Mouse (Mus musculus): ENCODE measurements around the gene Alox12b. TPM values are rescaled to one million over a fixed set of nuclear protein-coding genes. Genes with fewer than 3 reads are reported as not detected.

Alox12b gene
- total and polyA plus RNA-seq, 3 experiments = not detected

- 0 out of 4 replicates have a peak, but pooled peaks cover 0 to 2% of the 10 kb centered on the region in 2 experiments for H3K36me3 ChIP-seq (ENCODE audit: control insufficient read depth in 1 of 2, insufficient read depth in 2 of 2, low read length in 2 of 2)
- H3K4me3 ChIP-seq (ENCODE audit: control insufficient read depth in 1 of 2, insufficient read depth in 1 of 2, low read depth in 2 of 2, low read length in 2 of 2) = no peak overlapping the region
- H3K4me1 ChIP-seq (ENCODE audit: control insufficient read depth in 1 of 2, insufficient read depth in 2 of 2, low read length in 2 of 2) = peaks cover 0 to 15% of the 10 kb centered on the region in 2 experiments; a peak in 2 of 4 replicates
- H3K27me3 ChIP-seq (ENCODE audit: control insufficient read depth in 1 of 2, insufficient read depth in 2 of 2, low read length in 2 of 2) = no peaks in the 10 kb centered on the region
- H3K27ac ChIP-seq (ENCODE audit: control insufficient read depth, low read depth, low read length) = no peak overlapping the region
- TF ChIP-seq EP300 (IDR thresholded peaks at IDR 0.05; ENCODE audit: low read depth in 1 of 2, low read length in 2 of 2) = peak in 1 of 2 experiments; percentile 24; a peak in 1 of 4 replicates
- TF ChIP-seq CHD2 (IDR thresholded peaks at IDR 0.05; ENCODE audit: low read length) = no peak
- peak; percentile 43; the same call in 1 of the 2 replicates for TF ChIP-seq RCOR1 (IDR thresholded peaks at IDR 0.05; ENCODE audit: low read depth, low read length)
- TF ChIP-seq E2F4 (IDR thresholded peaks at IDR 0.05; ENCODE audit: borderline replicate concordance, low read depth, low read length) = 0 out of 2 replicates have a peak, but pooled peaks have one; percentile 46
- TF ChIP-seq MYB (IDR thresholded peaks at IDR 0.05; ENCODE audit: low read depth, low read length) = no peak
- TF ChIP-seq TBP (IDR thresholded peaks at IDR 0.05; ENCODE audit: low read depth, low read length) = peak; percentile 98
- H3K9me3 ChIP-seq (replicated peaks; ENCODE audit: insufficient read depth, low read length) = no peaks in the 10 kb centered on the region
- no peaks in the 10 kb centered on the region for H3K79me2 ChIP-seq (ENCODE audit: control insufficient read depth, insufficient read depth, low read length, poor library complexity)
- peak; percentile 60 for DNase-seq (ENCODE audit: low read depth, low spot score)
- H3K9ac ChIP-seq (ENCODE audit: control insufficient read depth, low read depth, low read length, poor library complexity, severe bottlenecking) = no peak overlapping the region
Measured at GRCm38 (mm10) chr11:69128426-69129122, 28.2 kb upstream of the Alox12b start.

DNA sequence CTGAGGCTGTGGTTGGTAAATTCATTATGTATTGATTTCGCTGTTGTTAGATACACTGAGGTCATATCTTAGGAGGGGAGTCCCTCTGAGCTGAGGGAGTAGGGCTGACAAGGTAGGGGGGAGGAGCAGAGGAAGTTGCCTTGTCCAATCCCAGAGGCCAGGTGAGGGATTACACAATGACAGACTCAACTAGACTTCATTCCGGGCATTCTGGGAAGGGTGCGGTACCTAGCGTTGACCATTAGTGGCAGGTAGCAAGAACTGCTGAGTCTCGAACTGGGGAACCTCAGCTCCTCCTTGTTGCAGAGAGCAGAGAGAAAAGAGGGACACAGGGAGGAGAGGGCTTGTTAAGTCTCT lies 23.2 kb upstream of the Alox12b start:
- no peak for TF ChIP-seq BHLHE40 (IDR thresholded peaks at IDR 0.05; ENCODE audit: borderline replicate concordance, low read depth, low read length)
- 0 out of 6 replicates have a peak, but pooled peaks of 1 of the 3 experiments have one; percentile 3 for TF ChIP-seq CTCF (IDR thresholded peaks at IDR 0.05 in 2 of 3, conservative IDR thresholded peaks at IDR 0.05 in 1 of 3; ENCODE audit: control insufficient read depth in 1 of 3, insufficient read depth in 1 of 3, low read depth in 2 of 3, low read length in 3 of 3, poor library complexity in 1 of 3, severe bottlenecking in 1 of 3)
- no peaks in the 10 kb centered on the region for H3K79me2 ChIP-seq (ENCODE audit: control insufficient read depth, insufficient read depth, low read length, poor library complexity)
- H3K36me3 ChIP-seq (ENCODE audit: control insufficient read depth in 1 of 2, insufficient read depth in 2 of 2, low read length in 2 of 2) = 0 out of 4 replicates have a peak, but pooled peaks cover 0 to 2% of the 10 kb centered on the region in 2 experiments
- H3K27ac ChIP-seq (ENCODE audit: control insufficient read depth, low read depth, low read length) = no peak overlapping the region
- no peak overlapping the region for H3K9ac ChIP-seq (ENCODE audit: control insufficient read depth, low read depth, low read length, poor library complexity, severe bottlenecking)
- DNase-seq (ENCODE audit: low read depth, low spot score) = no peak
- H3K9me3 ChIP-seq (replicated peaks; ENCODE audit: insufficient read depth, low read length) = no peaks in the 10 kb centered on the region
- no peak overlapping the region for H3K4me3 ChIP-seq (ENCODE audit: control insufficient read depth in 1 of 2, insufficient read depth in 1 of 2, low read depth in 2 of 2, low read length in 2 of 2)
- H3K27me3 ChIP-seq (ENCODE audit: control insufficient read depth in 1 of 2, insufficient read depth in 2 of 2, low read length in 2 of 2) = peaks cover 7 to 17% of the 10 kb centered on the region in 2 experiments
- peaks cover 2 to 18% of the 10 kb centered on the region in 2 experiments; a peak in 3 of 4 replicates for H3K4me1 ChIP-seq (ENCODE audit: control insufficient read depth in 1 of 2, insufficient read depth in 2 of 2, low read length in 2 of 2)

GRCm38 (mm10) chr11:69133923-69134621 lies 22.7 kb upstream of the Alox12b start:
- peaks cover 2 to 17% of the 10 kb centered on the region in 2 experiments; a peak in 3 of 4 replicates for H3K4me1 ChIP-seq (ENCODE audit: control insufficient read depth in 1 of 2, insufficient read depth in 2 of 2, low read length in 2 of 2)
- H3K27ac ChIP-seq (ENCODE audit: control insufficient read depth, low read depth, low read length) = no peak overlapping the region
- no peaks in the 10 kb centered on the region for H3K79me2 ChIP-seq (ENCODE audit: control insufficient read depth, insufficient read depth, low read length, poor library complexity)
- no peaks in the 10 kb centered on the region for H3K36me3 ChIP-seq (ENCODE audit: control insufficient read depth in 1 of 2, insufficient read depth in 2 of 2, low read length in 2 of 2)
- H3K4me3 ChIP-seq (ENCODE audit: control insufficient read depth in 1 of 2, insufficient read depth in 1 of 2, low read depth in 2 of 2, low read length in 2 of 2) = peak overlapping the region; percentile 32 to 45
- H3K9me3 ChIP-seq (replicated peaks; ENCODE audit: insufficient read depth, low read length) = no peaks in the 10 kb centered on the region
- peaks cover 7 to 23% of the 10 kb centered on the region in 2 experiments for H3K27me3 ChIP-seq (ENCODE audit: control insufficient read depth in 1 of 2, insufficient read depth in 2 of 2, low read length in 2 of 2)
- DNase-seq (ENCODE audit: low read depth, low spot score) = peak; percentile 71
- peak overlapping the region; percentile 15; the same call in 1 of the 2 replicates for H3K9ac ChIP-seq (ENCODE audit: control insufficient read depth, low read depth, low read length, poor library complexity, severe bottlenecking)
- TF ChIP-seq RAD21 (IDR thresholded peaks at IDR 0.05; ENCODE audit: low read depth, low read length) (no peak; the same call in 1 of the 2 replicates), ZKSCAN1 (IDR thresholded peaks at IDR 0.05; ENCODE audit: low read depth, low read length) (no peak), CTCF (IDR thresholded peaks at IDR 0.05 in 2 of 3, conservative IDR thresholded peaks at IDR 0.05 in 1 of 3; ENCODE audit: control insufficient read depth in 1 of 3, insufficient read depth in 1 of 3, low read depth in 2 of 3, low read length in 3 of 3, poor library complexity in 1 of 3, severe bottlenecking in 1 of 3) (peak in 2 of 3 experiments; percentile 28 to 32; a peak in 3 of 6 replicates), MYC (IDR thresholded peaks at IDR 0.05; ENCODE audit: low read depth, low read length) (peak; percentile 57; the same call in 1 of the 2 replicates), MAX (IDR thresholded peaks at IDR 0.05; ENCODE audit: low read length) (peak; percentile 79), USF1 (IDR thresholded peaks at IDR 0.05; ENCODE audit: low read depth, low read length) (peak; percentile 91), SIN3A (IDR thresholded peaks at IDR 0.05; ENCODE audit: low read length) (peak; percentile 26; the same call in 1 of the 2 replicates), BHLHE40 (IDR thresholded peaks at IDR 0.05; ENCODE audit: borderline replicate concordance, low read depth, low read length) (peak; percentile 83; the same call in 1 of the 2 replicates), USF2 (IDR thresholded peaks at IDR 0.05; ENCODE audit: borderline replicate concordance in 1 of 2, insufficient read depth in 1 of 2, low read depth in 1 of 2, low read length in 2 of 2) (no peak)
